Mouse (Mus musculus): Measurements from ENCODE around the gene Slc9a1. TPM values are rescaled to one million over a fixed set of nuclear protein-coding genes. Genes with fewer than 3 reads are reported as not detected.

The Slc9a1 gene
- polyA plus RNA-seq, 1 experiment from 2014 or later, result 5.8 TPM

- Histone ChIP-seq H3K27me3 (ENCODE audit: control insufficient read depth, insufficient read depth, low read length) (no peaks in the 10 kb centered on the region), H3K4me3 (ENCODE audit: low read depth, low read length) (no peak overlapping the region), H3K9me3 (ENCODE audit: control insufficient read depth, low read length) (no peaks in the 10 kb centered on the region), H3K27ac (ENCODE audit: low read depth, low read length) (no peak overlapping the region), H3K9ac (ENCODE audit: low read depth, low read length) (no peak overlapping the region), H3K4me1 (replicated peaks; ENCODE audit: control insufficient read depth, insufficient read depth, low read length) (peaks cover 10% of the 10 kb centered on the region), H3K4me2 (replicated peaks; ENCODE audit: low read depth, low read length) (no peak overlapping the region), H3K36me3 (ENCODE audit: control insufficient read depth, insufficient read depth, low read length) (no peaks in the 10 kb centered on the region)
- no peak for ATAC-seq (ENCODE audit: low FRiP score)
- WGBS, result 84% methylated on average over 4 of the region's 4 CpGs
- DNase-seq (ENCODE audit: low spot score), result no peak
These were observed 25.6 kb downstream of the Slc9a1 start for GRCm38 (mm10) chr4:133394981-133395573.

GRCm38 (mm10) chr4:133396079-133396478, 26.6 kb downstream of the Slc9a1 start:
- Histone ChIP-seq H3K9me3 (ENCODE audit: control insufficient read depth, low read length) (no peaks in the 10 kb centered on the region), H3K27me3 (ENCODE audit: control insufficient read depth, insufficient read depth, low read length) (no peaks in the 10 kb centered on the region), H3K9ac (ENCODE audit: low read depth, low read length) (no peak overlapping the region), H3K4me2 (replicated peaks; ENCODE audit: low read depth, low read length) (no peak overlapping the region), H3K4me1 (replicated peaks; ENCODE audit: control insufficient read depth, insufficient read depth, low read length) (peaks cover 10% of the 10 kb centered on the region), H3K4me3 (ENCODE audit: low read depth, low read length) (no peak overlapping the region), H3K36me3 (ENCODE audit: control insufficient read depth, insufficient read depth, low read length) (no peaks in the 10 kb centered on the region), H3K27ac (ENCODE audit: low read depth, low read length) (0 out of 2 replicates have a peak overlapping the region, but pooled peaks have one; percentile 6)
- WGBS, result 71% methylated on average over 2 of the region's 2 CpGs
- DNase-seq (ENCODE audit: low spot score), result no peak
- ATAC-seq (ENCODE audit: low FRiP score), result no peak

DNA sequence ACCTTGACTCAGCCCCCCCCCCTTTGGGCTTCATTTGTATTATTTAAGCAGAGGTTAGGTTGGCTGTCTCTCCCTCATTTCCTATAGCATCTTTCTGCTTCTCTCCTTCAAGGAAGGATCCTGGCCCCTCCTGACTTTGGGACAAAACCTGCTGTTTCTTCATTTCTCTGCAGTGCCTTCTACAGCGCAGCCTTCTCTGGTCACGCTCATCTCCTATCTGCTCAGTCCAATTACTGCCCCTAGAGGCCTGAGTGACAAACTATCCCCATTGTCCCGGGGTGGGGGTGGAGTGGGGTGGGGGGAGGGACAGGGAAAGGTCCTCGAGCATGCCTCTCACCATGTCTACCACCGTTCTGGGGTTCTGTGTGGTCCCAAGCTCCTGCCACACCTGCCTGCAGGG, 27.8 kb downstream of the Slc9a1 start:
- DNase-seq (ENCODE audit: low spot score), result no peak
- H3K27me3 ChIP-seq (ENCODE audit: control insufficient read depth, insufficient read depth, low read length), result no peaks in the 10 kb centered on the region
- H3K9me3 ChIP-seq (ENCODE audit: control insufficient read depth, low read length), result no peaks in the 10 kb centered on the region
- H3K36me3 ChIP-seq (ENCODE audit: control insufficient read depth, insufficient read depth, low read length), result no peaks in the 10 kb centered on the region
- no peak overlapping the region for H3K4me3 ChIP-seq (ENCODE audit: low read depth, low read length)
- H3K4me2 ChIP-seq (replicated peaks; ENCODE audit: low read depth, low read length), result no peak overlapping the region
- H3K9ac ChIP-seq (ENCODE audit: low read depth, low read length), result no peak overlapping the region
- no peak overlapping the region for H3K27ac ChIP-seq (ENCODE audit: low read depth, low read length)
- WGBS, result 31% methylated on average over 5 of the region's 5 CpGs
- H3K4me1 ChIP-seq (replicated peaks; ENCODE audit: control insufficient read depth, insufficient read depth, low read length), result peaks cover 10% of the 10 kb centered on the region
- ATAC-seq (ENCODE audit: low FRiP score), result no peak

GRCm38 (mm10) chr4:133397961-133398360, 28.5 kb downstream of the Slc9a1 start:
- no peak overlapping the region for H3K27ac ChIP-seq (ENCODE audit: low read depth, low read length)

GRCm38 (mm10) chr4:133398619-133399018, 29.1 kb downstream of the Slc9a1 start:
- DNase-seq (ENCODE audit: low spot score) (no peak), ATAC-seq (ENCODE audit: low FRiP score) (no peak)
- WGBS, result 81% methylated on average over 5 of the region's 5 CpGs
- H3K9me3 ChIP-seq (ENCODE audit: control insufficient read depth, low read length), result no peaks in the 10 kb centered on the region
- no peaks in the 10 kb centered on the region for H3K36me3 ChIP-seq (ENCODE audit: control insufficient read depth, insufficient read depth, low read length)
- H3K27me3 ChIP-seq (ENCODE audit: control insufficient read depth, insufficient read depth, low read length), result no peaks in the 10 kb centered on the region
- no peak overlapping the region for H3K27ac ChIP-seq (ENCODE audit: low read depth, low read length)
- no peak overlapping the region for H3K4me3 ChIP-seq (ENCODE audit: low read depth, low read length)
- H3K4me1 ChIP-seq (replicated peaks; ENCODE audit: control insufficient read depth, insufficient read depth, low read length), result peaks cover 10% of the 10 kb centered on the region
- no peak overlapping the region for H3K4me2 ChIP-seq (replicated peaks; ENCODE audit: low read depth, low read length)
- H3K9ac ChIP-seq (ENCODE audit: low read depth, low read length), result no peak overlapping the region

More at GRCm38 (mm10) chr4:133397961-133398360, 28.5 kb downstream of the Slc9a1 start:
- ATAC-seq (ENCODE audit: low FRiP score) (no peak), DNase-seq (ENCODE audit: low spot score) (no peak)
- no peak overlapping the region for H3K4me2 ChIP-seq (replicated peaks; ENCODE audit: low read depth, low read length)
- no peak overlapping the region for H3K9ac ChIP-seq (ENCODE audit: low read depth, low read length)
- 87% methylated on average over 8 of the region's 8 CpGs for WGBS
- H3K4me3 ChIP-seq (ENCODE audit: low read depth, low read length), result no peak overlapping the region
- no peaks in the 10 kb centered on the region for H3K27me3 ChIP-seq (ENCODE audit: control insufficient read depth, insufficient read depth, low read length)
- H3K36me3 ChIP-seq (ENCODE audit: control insufficient read depth, insufficient read depth, low read length), result no peaks in the 10 kb centered on the region
- H3K4me1 ChIP-seq (replicated peaks; ENCODE audit: control insufficient read depth, insufficient read depth, low read length), result peaks cover 10% of the 10 kb centered on the region
- no peaks in the 10 kb centered on the region for H3K9me3 ChIP-seq (ENCODE audit: control insufficient read depth, low read length)

DNA sequence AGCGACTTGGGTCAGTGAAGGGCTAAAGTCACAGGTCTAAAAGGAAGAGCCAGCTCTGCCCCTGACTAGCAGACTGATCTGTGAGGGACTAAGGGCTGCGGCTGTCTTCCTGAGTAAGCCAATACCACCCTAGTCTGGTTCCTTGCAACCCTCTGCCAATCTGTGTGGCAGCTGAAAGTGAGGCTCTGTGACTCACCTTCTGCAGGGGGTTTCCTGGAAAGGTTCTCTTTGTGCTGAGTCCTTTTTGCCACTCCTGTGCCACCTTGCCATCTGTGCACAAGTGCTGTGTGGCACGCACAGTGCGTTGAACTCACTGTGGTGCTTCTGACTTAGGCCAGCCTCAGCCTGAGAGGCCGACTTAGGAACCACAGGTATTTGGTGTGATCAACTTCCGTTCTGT, 30.0 kb downstream of the Slc9a1 start:
- H3K4me1 ChIP-seq (replicated peaks; ENCODE audit: control insufficient read depth, insufficient read depth, low read length), result peaks cover 10% of the 10 kb centered on the region
- no peak overlapping the region for H3K27ac ChIP-seq (ENCODE audit: low read depth, low read length)
- H3K9ac ChIP-seq (ENCODE audit: low read depth, low read length), result no peak overlapping the region
- ATAC-seq (ENCODE audit: low FRiP score) (no peak), DNase-seq (ENCODE audit: low spot score) (no peak)
- H3K36me3 ChIP-seq (ENCODE audit: control insufficient read depth, insufficient read depth, low read length), result no peaks in the 10 kb centered on the region
- H3K4me2 ChIP-seq (replicated peaks; ENCODE audit: low read depth, low read length), result no peak overlapping the region
- no peaks in the 10 kb centered on the region for H3K9me3 ChIP-seq (ENCODE audit: control insufficient read depth, low read length)
- H3K27me3 ChIP-seq (ENCODE audit: control insufficient read depth, insufficient read depth, low read length), result no peaks in the 10 kb centered on the region
- 88% methylated on average over 6 of the region's 6 CpGs for WGBS
- no peak overlapping the region for H3K4me3 ChIP-seq (ENCODE audit: low read depth, low read length)

GRCm38 (mm10) chr4:133400098-133400497, 30.6 kb downstream of the Slc9a1 start:
- ATAC-seq (ENCODE audit: low FRiP score) (no peak), DNase-seq (ENCODE audit: low spot score) (no peak)
- H3K4me2 ChIP-seq (replicated peaks; ENCODE audit: low read depth, low read length), result no peak overlapping the region
- H3K27me3 ChIP-seq (ENCODE audit: control insufficient read depth, insufficient read depth, low read length), result no peaks in the 10 kb centered on the region
- no peak overlapping the region for H3K27ac ChIP-seq (ENCODE audit: low read depth, low read length)
- no peak overlapping the region for H3K4me3 ChIP-seq (ENCODE audit: low read depth, low read length)
- WGBS, result 63% methylated on average over 7 of the region's 7 CpGs
- H3K4me1 ChIP-seq (replicated peaks; ENCODE audit: control insufficient read depth, insufficient read depth, low read length), result peaks cover 10% of the 10 kb centered on the region
- H3K36me3 ChIP-seq (ENCODE audit: control insufficient read depth, insufficient read depth, low read length), result no peaks in the 10 kb centered on the region
- no peaks in the 10 kb centered on the region for H3K9me3 ChIP-seq (ENCODE audit: control insufficient read depth, low read length)
- H3K9ac ChIP-seq (ENCODE audit: low read depth, low read length), result no peak overlapping the region

DNA sequence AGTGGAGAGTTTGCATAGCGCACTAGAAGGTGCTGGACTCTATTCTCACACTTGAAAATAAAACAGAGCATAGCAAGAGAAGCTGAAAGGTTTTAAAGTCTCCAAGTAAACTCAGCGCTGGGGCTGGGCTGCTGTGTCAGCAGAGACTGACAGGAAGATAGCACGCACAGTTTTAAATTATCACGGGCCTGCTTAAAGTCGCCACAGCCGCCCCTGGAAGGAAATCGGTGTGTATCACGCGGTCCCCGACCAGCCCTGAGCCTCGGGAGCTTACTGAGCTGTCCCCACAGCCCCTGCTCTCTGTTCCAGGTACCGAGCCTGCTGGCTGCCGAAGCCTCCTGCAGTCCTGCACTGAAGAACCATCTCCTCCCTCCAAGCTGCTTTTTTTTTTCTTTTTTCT, 32.5 kb downstream of the Slc9a1 start:
- H3K9ac ChIP-seq (ENCODE audit: low read depth, low read length), result no peak overlapping the region
- peaks cover 4% of the 10 kb centered on the region for H3K4me1 ChIP-seq (replicated peaks; ENCODE audit: control insufficient read depth, insufficient read depth, low read length)
- no peak overlapping the region for H3K27ac ChIP-seq (ENCODE audit: low read depth, low read length)
- WGBS, result 73% methylated on average over 13 of the region's 13 CpGs
- H3K4me3 ChIP-seq (ENCODE audit: low read depth, low read length), result no peak overlapping the region
- DNase-seq (ENCODE audit: low spot score) (no peak), ATAC-seq (ENCODE audit: low FRiP score) (no peak)
- no peaks in the 10 kb centered on the region for H3K36me3 ChIP-seq (ENCODE audit: control insufficient read depth, insufficient read depth, low read length)
- H3K27me3 ChIP-seq (ENCODE audit: control insufficient read depth, insufficient read depth, low read length), result no peaks in the 10 kb centered on the region
- no peaks in the 10 kb centered on the region for H3K9me3 ChIP-seq (ENCODE audit: control insufficient read depth, low read length)
- H3K4me2 ChIP-seq (replicated peaks; ENCODE audit: low read depth, low read length), result no peak overlapping the region

DNA sequence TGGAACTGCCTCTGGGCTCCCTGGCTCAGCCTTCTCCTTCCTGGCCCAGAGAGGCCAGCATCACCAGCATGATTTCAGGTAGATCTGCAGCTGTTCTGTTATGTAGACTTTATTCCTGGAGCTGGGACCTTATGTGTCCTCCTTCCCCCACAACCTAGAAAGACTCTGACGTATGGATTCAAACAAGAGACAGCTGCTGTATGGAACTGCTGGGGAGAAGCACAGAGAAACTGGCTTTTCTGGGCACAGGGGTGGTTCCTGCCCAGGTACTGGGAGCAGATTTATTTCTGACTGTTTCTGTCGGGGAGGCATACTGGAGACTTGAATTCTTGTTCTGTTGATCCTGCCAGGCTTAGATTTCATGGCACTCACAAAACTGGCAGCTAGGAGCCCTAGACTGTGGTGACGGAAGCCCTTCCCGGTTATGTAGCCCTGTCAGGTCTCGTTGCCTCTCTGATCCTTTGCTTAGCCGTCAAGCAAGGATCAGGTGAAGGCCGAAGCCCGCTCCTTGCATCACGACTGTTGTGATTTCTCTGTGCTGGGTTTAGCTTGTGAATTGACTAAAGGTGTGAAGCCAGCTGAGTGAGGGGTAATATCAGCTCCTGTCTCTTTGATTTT, 34.2 kb downstream of the Slc9a1 start:
- Histone ChIP-seq H3K4me1 (replicated peaks; ENCODE audit: control insufficient read depth, insufficient read depth, low read length) (peaks cover 3% of the 10 kb centered on the region), H3K4me2 (replicated peaks; ENCODE audit: low read depth, low read length) (no peak overlapping the region), H3K27ac (ENCODE audit: low read depth, low read length) (no peak overlapping the region), H3K9ac (ENCODE audit: low read depth, low read length) (no peak overlapping the region), H3K36me3 (ENCODE audit: control insufficient read depth, insufficient read depth, low read length) (no peaks in the 10 kb centered on the region), H3K27me3 (ENCODE audit: control insufficient read depth, insufficient read depth, low read length) (no peaks in the 10 kb centered on the region), H3K9me3 (ENCODE audit: control insufficient read depth, low read length) (no peaks in the 10 kb centered on the region), H3K4me3 (ENCODE audit: low read depth, low read length) (no peak overlapping the region)
- DNase-seq (ENCODE audit: low spot score) (no peak), ATAC-seq (ENCODE audit: low FRiP score) (no peak)
- 91% methylated on average over 9 of the region's 9 CpGs for WGBS

All from hindbrain, embryonic 11.5 days (tissue).